Mouse (Mus musculus) neural tube, embryonic 13.5 days (tissue): ENCODE results near the gene Fut2. TPM values are rescaled to one million over a fixed set of nuclear protein-coding genes. Genes with fewer than 3 reads are reported as not detected.
A peak's percentile ranks its signal among the peaks of the same experiment; 100 is the strongest.

Source experiments
- ATAC-seq: fragments of 200-750 bp; cut with Nextera tagmentation; 2 replicates; pipeline ENCODE4 v1.8.0; 2017; ENCODE audit warnings: low read depth, mild to moderate bottlenecking, moderate TSS enrichment, moderate library complexity
- H3K27ac ChIP-seq: fragments of 300-500 bp; sonication (generic); replicated peaks from 2 replicates; pipeline ENCODE4 v1.5.1; 2015; ENCODE audit warnings: moderate library complexity, mild to moderate bottlenecking, inconsistent platforms
- H3K27me3 ChIP-seq: fragments of 300-500 bp; sonication (generic); 2 replicates; pipeline ENCODE4 v1.6.1; 2015; ENCODE audit warnings: mild to moderate bottlenecking, inconsistent platforms
- H3K36me3 ChIP-seq: fragments of 300-500 bp; sonication (generic); 2 replicates; pipeline ENCODE4 v1.6.1; 2015; ENCODE audit warnings: mild to moderate bottlenecking, inconsistent platforms
- H3K4me1 ChIP-seq: fragments of 300-500 bp; sonication (generic); replicated peaks from 2 replicates; pipeline ENCODE4 v1.6.1; 2015; ENCODE audit warnings: inconsistent platforms
- H3K4me2 ChIP-seq: fragments of 300-500 bp; sonication (generic); 2 replicates; pipeline ENCODE4 v1.6.1; 2015; ENCODE audit warnings: inconsistent platforms, mild to moderate bottlenecking, moderate library complexity
- H3K4me3 ChIP-seq: fragments of 300-500 bp; sonication (generic); 2 replicates; pipeline ENCODE4 v1.5.1; 2015; ENCODE audit warnings: mild to moderate bottlenecking, inconsistent platforms
- H3K9ac ChIP-seq: fragments of 300-500 bp; sonication (generic); 2 replicates; pipeline ENCODE4 v1.6.1; 2015; ENCODE audit warnings: moderate library complexity, mild to moderate bottlenecking, inconsistent platforms
- H3K9me3 ChIP-seq: fragments of 300-500 bp; sonication (generic); 2 replicates; pipeline ENCODE4 v1.6.1; 2016; ENCODE audit warnings: inconsistent platforms
- WGBS: fragments of 180-500 bp; shearing (Covaris S2); methylation state at CpG from one replicate; pipeline ENCODE4 v1.1.7; 2015; 5-methylcytosine and 5-hydroxymethylcytosine counted together
- polyA plus RNA-seq: library from polyadenylated mRNA; unstranded; fragments of >200 nt; fragmentation: Nextera tagmentation; extraction: Ambion mirVana; gene quantifications from 2 replicates; pipeline ENCODE4 v1.2.1, GENCODE M21; 2015

Gene Fut2
- polyA plus RNA-seq, 1 experiment from 2014 or later: 0.15 TPM

GRCm38 (mm10) chr7:45641391-45642040, 24.7 kb downstream of the Fut2 start:
- no peaks in the 10 kb centered on the region for H3K27me3 ChIP-seq
- peak overlapping the region; percentile 83 for H3K4me2 ChIP-seq
- H3K9me3 ChIP-seq: no peaks in the 10 kb centered on the region
- H3K4me3 ChIP-seq: no peak overlapping the region
- peak overlapping the region; percentile 18; the same call in 1 of the 2 replicates for H3K9ac ChIP-seq
- H3K36me3 ChIP-seq: peaks cover 5% of the 10 kb centered on the region
- no peak for ATAC-seq
- WGBS: 69% methylated on average over 15 of the region's 17 CpGs
- no peak overlapping the region for H3K27ac ChIP-seq
- H3K4me1 ChIP-seq: peaks cover 44% of the 10 kb centered on the region

DNA sequence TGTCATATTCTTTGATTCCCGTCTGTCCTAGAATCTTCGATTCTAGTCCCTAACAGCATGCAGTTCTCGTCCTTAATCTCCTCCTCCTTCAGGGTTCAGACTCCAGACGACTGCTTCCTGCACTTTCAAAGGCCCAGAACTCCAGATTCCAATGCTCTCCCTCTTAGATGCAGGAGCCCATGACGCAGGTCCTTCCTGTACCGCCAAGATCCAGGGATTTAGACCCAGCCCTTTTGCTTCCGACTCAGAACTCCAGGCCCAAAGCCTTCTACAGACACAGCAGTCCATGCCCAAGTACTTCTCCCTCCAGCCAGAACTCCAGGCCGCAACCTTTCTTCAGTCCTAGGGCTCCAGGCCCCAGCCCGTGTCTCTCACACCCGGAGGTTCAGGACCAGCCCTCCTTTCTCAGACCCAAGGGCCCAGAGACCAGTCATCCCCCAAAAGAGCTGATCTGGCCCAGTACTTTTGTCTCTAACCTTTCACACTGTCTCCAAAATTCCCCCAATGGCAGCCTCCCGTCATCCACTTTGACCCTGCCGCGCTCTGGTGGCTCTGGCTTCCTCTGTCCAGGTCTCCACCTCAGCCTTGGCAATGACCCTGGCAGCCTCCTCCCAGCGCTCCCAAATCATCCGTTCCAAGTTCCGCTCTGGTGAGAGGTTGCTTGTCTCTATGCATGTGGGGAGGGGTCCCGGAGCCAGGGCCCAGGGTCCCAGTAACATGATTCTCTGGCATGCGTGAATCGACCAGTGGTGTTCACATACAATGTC, 25.8 kb downstream of the Fut2 start:
- no peak for ATAC-seq
- H3K27ac ChIP-seq: no peak overlapping the region
- H3K36me3 ChIP-seq: peaks cover 9% of the 10 kb centered on the region
- no peaks in the 10 kb centered on the region for H3K27me3 ChIP-seq
- WGBS: 78% methylated on average over 19 of the region's 19 CpGs
- no peak overlapping the region for H3K4me3 ChIP-seq
- H3K9me3 ChIP-seq: no peaks in the 10 kb centered on the region
- no peak overlapping the region for H3K4me2 ChIP-seq
- peaks cover 44% of the 10 kb centered on the region for H3K4me1 ChIP-seq
- no peak overlapping the region for H3K9ac ChIP-seq

DNA sequence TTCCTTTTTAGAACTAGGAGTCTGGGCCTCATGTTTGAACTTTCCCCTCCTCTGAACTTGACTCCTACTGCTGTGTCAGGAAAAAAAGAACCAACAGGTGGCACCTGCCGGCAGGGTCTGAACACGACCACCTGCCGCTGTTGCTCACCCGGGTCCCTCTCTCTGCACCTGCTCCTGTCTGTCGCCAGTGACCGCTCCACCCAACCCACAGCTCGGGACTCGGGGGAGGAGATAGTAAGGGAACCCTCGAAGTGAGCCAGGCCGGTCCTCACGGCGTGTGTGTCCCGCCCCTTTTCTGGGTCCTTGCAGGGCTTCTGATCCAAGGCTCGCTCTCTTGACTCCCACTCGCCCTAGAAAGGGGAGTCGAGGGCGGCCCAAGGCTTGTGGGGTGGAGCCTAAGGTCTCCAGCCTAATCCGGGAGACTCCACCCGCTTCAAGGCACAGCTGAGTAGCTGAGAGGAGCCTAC, 26.6 kb downstream of the Fut2 start, which contains the start of gene Mamstr:
Mamstr (plus strand) TSS at position 417 of the 467 bp plus-strand sequence.
- no peaks in the 10 kb centered on the region for H3K9me3 ChIP-seq
- H3K27ac ChIP-seq: no peak within 1 kb of the TSS
- ATAC-seq: no peak
- 25% methylated on average over 19 of the region's 19 CpGs for WGBS
- no peak within 1 kb of the TSS for H3K4me2 ChIP-seq
- H3K27me3 ChIP-seq: no peaks in the 10 kb centered on the region
- peaks cover 9% of the 10 kb centered on the region for H3K36me3 ChIP-seq
- H3K9ac ChIP-seq: no peak within 1 kb of the TSS
- no peak within 1 kb of the TSS for H3K4me3 ChIP-seq
- peaks cover 39% of the 10 kb centered on the region for H3K4me1 ChIP-seq

DNA sequence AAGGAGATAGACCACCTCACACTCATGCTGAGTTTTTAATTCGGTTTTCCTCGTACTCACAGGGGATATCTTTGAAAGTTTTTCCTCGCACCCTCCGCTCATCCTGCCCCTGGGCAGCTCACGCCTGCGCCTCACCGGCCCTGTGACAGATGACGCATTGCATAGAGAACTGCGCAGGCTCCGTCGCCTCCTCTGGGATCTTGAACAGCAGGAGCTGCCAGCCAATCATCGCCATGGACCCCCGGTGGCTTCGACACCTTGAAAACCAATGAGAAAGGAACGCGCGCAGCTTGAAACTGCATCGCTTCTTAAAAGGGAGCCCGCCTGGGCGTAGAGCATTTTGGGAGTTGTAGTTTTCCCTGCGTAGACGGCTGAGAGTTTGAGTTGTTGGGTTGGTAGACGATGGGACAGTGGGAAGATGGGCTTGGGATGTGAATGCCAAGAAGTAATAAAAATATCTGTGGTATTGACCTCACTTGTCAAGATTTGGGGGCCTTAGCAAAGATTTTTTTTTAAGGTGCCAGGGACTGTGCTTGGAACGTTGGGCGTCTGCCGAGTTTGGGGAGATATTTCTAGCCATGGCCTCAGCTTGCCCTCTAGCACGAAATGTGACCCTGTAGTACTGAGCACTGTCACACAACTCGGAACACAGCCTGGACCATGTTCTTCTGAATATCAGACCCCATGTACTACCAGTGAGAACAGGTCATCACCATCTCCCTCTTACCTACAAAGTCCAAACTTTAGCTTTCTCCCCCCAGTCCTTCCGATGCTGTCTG, 27.4 kb downstream of the Fut2 start:
- H3K36me3 ChIP-seq: peaks cover 9% of the 10 kb centered on the region
- H3K4me3 ChIP-seq: peak overlapping the region; percentile 33
- peak overlapping the region; percentile 59 for H3K4me2 ChIP-seq
- WGBS: 21% methylated on average over 29 of the region's 29 CpGs
- peak overlapping the region; percentile 60 for H3K9ac ChIP-seq
- 0 out of 2 replicates have a peak overlapping the region, but pooled peaks have one; percentile 34 for H3K27ac ChIP-seq
- no peaks in the 10 kb centered on the region for H3K9me3 ChIP-seq
- peak; percentile 82 for ATAC-seq
- peaks cover 32% of the 10 kb centered on the region for H3K4me1 ChIP-seq
- no peaks in the 10 kb centered on the region for H3K27me3 ChIP-seq

GRCm38 (mm10) chr7:45637710-45638109, 28.5 kb downstream of the Fut2 start:
- Histone ChIP-seq H3K9ac (no peak overlapping the region), H3K4me1 (peaks cover 32% of the 10 kb centered on the region), H3K36me3 (peaks cover 9% of the 10 kb centered on the region), H3K4me2 (peak overlapping the region; percentile 59; the same call in 1 of the 2 replicates), H3K27ac (no peak overlapping the region), H3K9me3 (no peaks in the 10 kb centered on the region), H3K27me3 (peaks cover 7% of the 10 kb centered on the region; the same call in 1 of the 2 replicates), H3K4me3 (no peak overlapping the region)
- 94% methylated on average over 6 of the region's 6 CpGs for WGBS
- no peak for ATAC-seq

DNA sequence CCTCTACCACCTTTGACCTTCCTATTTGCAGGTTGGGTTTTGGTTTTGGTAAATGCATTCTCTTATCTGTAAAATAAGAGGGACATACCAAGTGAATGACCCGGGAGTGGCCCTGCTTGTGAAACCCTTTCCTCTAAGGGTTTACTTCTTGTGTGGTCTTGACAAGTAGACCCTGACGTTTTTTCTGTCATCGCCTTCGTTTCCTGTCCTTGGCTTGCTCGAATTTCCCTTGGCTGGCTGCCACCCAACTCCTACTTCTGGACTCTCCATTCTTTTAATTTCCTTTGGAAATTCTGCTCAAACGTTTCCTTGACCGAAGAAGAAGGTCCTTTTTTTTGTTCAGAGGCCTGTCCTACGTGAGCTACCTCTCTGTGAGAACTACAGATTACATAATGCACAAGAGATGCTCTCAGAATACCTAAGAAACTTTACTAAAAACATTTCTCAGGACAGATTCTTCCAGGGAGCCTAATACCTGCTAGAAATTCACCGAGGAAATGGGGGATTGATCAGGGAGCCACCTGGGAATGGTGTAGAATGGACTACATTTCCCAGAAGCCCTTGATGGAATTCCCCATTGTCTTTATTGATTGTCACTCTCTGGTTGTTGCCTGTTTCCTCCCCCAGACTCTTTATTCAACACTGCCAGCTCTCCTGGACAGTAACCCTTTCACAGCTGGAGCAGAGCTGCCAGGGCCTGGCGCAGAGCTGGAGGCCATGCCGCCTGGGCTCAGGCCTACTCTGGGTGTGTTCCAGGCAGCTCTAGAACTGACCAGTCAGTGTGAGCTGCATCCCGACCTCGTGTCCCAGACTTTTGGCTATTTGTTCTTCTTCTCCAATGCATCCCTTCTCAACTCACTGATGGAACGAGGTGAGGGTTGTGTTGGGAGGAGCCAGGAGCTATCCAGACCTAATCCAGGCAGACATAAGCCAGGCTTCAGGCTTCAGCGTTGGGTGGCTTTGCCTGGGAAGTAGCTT, 30.2 kb downstream of the Fut2 start:
- Histone ChIP-seq H3K4me2 (no peak overlapping the region), H3K4me1 (peaks cover 21% of the 10 kb centered on the region), H3K4me3 (no peak overlapping the region), H3K27ac (no peak overlapping the region), H3K27me3 (peaks cover 21% of the 10 kb centered on the region), H3K9me3 (no peaks in the 10 kb centered on the region), H3K9ac (no peak overlapping the region), H3K36me3 (peaks cover 9% of the 10 kb centered on the region)
- no peak for ATAC-seq
- WGBS: 83% methylated on average over 15 of the region's 15 CpGs

DNA sequence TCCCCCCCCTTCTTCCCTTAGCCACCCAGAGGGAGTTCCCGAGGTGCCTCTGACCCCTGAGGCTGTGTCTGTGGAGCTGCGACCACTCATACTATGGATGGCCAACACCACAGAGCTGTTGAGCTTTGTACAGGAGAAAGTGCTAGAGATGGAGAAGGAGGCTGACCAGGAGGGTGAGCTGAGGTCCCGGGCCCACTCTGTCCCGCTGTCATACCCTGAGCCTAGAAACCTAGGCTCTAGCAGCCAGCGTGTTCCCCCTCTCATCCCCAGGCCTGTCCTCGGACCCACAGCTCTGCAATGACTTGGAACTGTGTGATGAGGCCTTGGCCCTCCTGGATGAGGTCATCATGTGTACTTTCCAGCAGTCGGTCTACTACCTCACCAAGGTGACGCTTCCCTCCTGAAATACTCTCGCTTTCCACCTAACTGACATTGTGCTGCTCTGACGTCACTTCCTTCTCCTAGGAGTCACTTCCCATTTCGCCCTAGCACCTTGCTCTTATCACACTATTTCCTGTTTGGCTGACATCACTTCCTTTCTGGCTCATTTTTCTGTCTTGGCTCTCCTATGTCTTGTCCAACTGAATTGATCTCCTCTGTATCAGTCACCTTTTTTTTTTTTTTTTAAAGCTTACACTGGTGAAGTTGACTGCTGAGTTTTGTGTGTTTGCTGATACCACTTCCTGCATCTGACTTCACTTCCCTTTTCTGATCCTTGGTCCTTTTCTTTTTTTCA, 31.1 kb downstream of the Fut2 start:
- Histone ChIP-seq H3K9me3 (no peaks in the 10 kb centered on the region), H3K4me3 (no peak overlapping the region), H3K27me3 (peaks cover 25% of the 10 kb centered on the region), H3K36me3 (peaks cover 9% of the 10 kb centered on the region), H3K4me1 (peaks cover 26% of the 10 kb centered on the region), H3K27ac (no peak overlapping the region), H3K4me2 (no peak overlapping the region), H3K9ac (no peak overlapping the region)
- no peak for ATAC-seq
- WGBS: 92% methylated on average over 11 of the region's 11 CpGs

- peak overlapping the region; percentile 21 for H3K4me3 ChIP-seq
- peak overlapping the region; percentile 61 for H3K9ac ChIP-seq
- peak overlapping the region; percentile 47 for H3K4me2 ChIP-seq
- peaks cover 9% of the 10 kb centered on the region for H3K36me3 ChIP-seq
- H3K27ac ChIP-seq: no peak overlapping the region
- WGBS: 18% methylated on average over 35 of the region's 35 CpGs
- no peaks in the 10 kb centered on the region for H3K9me3 ChIP-seq
- H3K27me3 ChIP-seq: peaks cover 33% of the 10 kb centered on the region
- ATAC-seq: no peak
- H3K4me1 ChIP-seq: peaks cover 27% of the 10 kb centered on the region
Measured at GRCm38 (mm10) chr7:45632499-45632898, 33.7 kb downstream of the Fut2 start.

GRCm38 (mm10) chr7:45630064-45630907, 35.9 kb downstream of the Fut2 start:
- WGBS: 72% methylated on average over 23 of the region's 23 CpGs
- peak; percentile 16; the same call in 1 of the 2 replicates for ATAC-seq
- no peak overlapping the region for H3K4me2 ChIP-seq
- H3K36me3 ChIP-seq: no peaks in the 10 kb centered on the region
- H3K27ac ChIP-seq: no peak overlapping the region
- peaks cover 31% of the 10 kb centered on the region for H3K4me1 ChIP-seq
- peaks cover 36% of the 10 kb centered on the region for H3K27me3 ChIP-seq
- no peak overlapping the region for H3K9ac ChIP-seq
- no peaks in the 10 kb centered on the region for H3K9me3 ChIP-seq
- no peak overlapping the region for H3K4me3 ChIP-seq
